Mouse (Mus musculus): ENCODE data around the gene Ppil6. TPM values are rescaled to one million over a fixed set of nuclear protein-coding genes. Genes with fewer than 3 reads are reported as not detected.

Ppil6 gene
- polyA plus RNA-seq, 1 experiment from 2014 or later: 3.1 TPM

Other genes with a start within 250 kb of the Ppil6 start
- gene Fig4, start 187.2 kb upstream of the Ppil6 start, polyA plus RNA-seq (2014; fragmentation: Nextera tagmentation; extraction: Ambion mirVana): 10.1 and 15.3 TPM in 2 replicates
- 0.06 TPM in 1 of 2 replicates, not detected in the other for gene Ak9, start 186.5 kb upstream of the Ppil6 start, polyA plus RNA-seq (2014; fragmentation: Nextera tagmentation; extraction: Ambion mirVana)
- gene Zbtb24, start 40.1 kb upstream of the Ppil6 start, polyA plus RNA-seq (2014; fragmentation: Nextera tagmentation; extraction: Ambion mirVana): 13.5 and 19.2 TPM in 2 replicates
- 22.8 and 33.6 TPM in 2 replicates for gene Mical1, start 14.1 kb upstream of the Ppil6 start, polyA plus RNA-seq (2014; fragmentation: Nextera tagmentation; extraction: Ambion mirVana)
- 53.8 and 59.2 TPM in 2 replicates for gene Smpd2, start 70 bp upstream of the Ppil6 start, polyA plus RNA-seq (2014; fragmentation: Nextera tagmentation; extraction: Ambion mirVana)
- 134 and 221 TPM in 2 replicates for gene Cd164, start 29.0 kb downstream of the Ppil6 start, polyA plus RNA-seq (2014; fragmentation: Nextera tagmentation; extraction: Ambion mirVana)
- 0.15 and 0.33 TPM in 2 replicates for gene Ccdc162, start 226.2 kb downstream of the Ppil6 start, polyA plus RNA-seq (2014; fragmentation: Nextera tagmentation; extraction: Ambion mirVana)